Mouse (Mus musculus) CD4-positive helper T cell, adult 2 months (primary cell): Measurements from ENCODE around the gene Usp30.

Experiments
- DNase-seq: peaks from one replicate; pipeline ENCODE4 v3.0.0-alpha.2; 2012; ENCODE audit warnings: low read depth, missing footprints, low spot score

The Usp30 gene

DNA sequence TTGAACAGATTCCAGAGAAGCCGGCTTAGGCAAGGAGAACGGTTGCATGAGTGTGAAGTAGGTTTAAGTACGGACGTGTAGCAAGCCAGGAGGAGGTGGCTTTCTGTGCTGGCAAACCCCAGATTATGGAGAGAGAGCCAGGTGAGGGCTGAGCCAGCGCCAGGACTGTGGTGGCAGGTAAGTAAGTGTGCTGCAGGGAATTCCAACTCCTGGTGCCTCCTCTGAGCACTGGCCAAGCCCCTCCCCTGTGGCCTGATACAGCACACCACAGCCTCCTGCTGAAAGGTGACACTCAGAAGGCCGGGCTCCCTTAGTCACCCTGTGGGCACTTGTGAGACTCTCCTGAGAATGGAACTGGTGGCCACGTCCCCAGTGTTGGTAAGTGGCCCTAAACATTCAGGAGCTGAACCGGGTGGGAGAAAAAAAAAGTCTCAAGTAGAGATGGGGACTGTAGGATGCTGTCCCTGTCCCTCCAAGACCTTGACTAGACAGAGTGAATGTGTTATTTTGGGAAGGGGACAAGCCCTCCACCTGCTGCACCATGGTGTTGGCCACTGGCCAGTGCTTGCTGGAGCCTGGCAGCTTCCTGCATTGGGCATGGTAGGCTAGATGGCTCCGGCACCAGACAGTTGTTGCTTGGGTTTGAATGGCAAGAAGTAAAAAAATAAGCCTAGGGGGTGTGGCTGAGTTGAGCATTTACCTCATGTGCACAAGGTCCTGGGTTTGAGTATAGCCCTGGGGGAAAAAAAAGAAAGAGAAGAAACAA lies 90.1 kb downstream of the Usp30 start:
- DNase-seq: no peak

- DNase-seq: no peak
Measured at GRCm38 (mm10) chr5:114157236-114157635, 92.0 kb downstream of the Usp30 start.

DNA sequence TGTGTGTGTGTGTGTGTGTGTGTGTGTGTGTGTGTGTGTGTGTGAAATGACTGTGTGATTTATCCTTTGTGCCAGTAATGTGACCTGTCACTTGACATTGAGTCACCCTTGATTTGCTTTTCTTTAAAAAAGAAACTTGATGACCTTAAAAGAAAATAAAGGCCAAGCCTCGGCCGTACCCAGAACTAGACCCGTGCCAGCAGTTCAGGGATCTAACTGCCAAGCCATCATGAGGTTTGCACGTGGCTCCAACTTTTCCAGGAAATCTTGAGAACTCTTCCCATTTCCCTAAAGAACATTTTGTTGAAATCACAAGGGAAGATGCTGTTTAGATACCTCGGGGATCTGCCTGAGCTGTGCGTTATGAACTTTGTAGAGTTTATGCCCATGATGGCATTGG lies 96.2 kb downstream of the Usp30 start:
- no peak for DNase-seq

- DNase-seq: no peak
Measured at GRCm38 (mm10) chr5:114162106-114162815, 97.0 kb downstream of the Usp30 start.

GRCm38 (mm10) chr5:114163117-114163696 lies 97.9 kb downstream of the Usp30 start:
- DNase-seq: no peak

GRCm38 (mm10) chr5:114170345-114170744 lies 105.1 kb downstream of the Usp30 start:
- DNase-seq: no peak

GRCm38 (mm10) chr5:114172936-114173335 lies 107.7 kb downstream of the Usp30 start:
- DNase-seq: no peak

GRCm38 (mm10) chr5:114173458-114173857 lies 108.2 kb downstream of the Usp30 start:
- DNase-seq: peak; percentile 18

- no peak for DNase-seq
Measured at GRCm38 (mm10) chr5:114173877-114174581, 108.8 kb downstream of the Usp30 start.
